Mouse (Mus musculus) forebrain, embryonic 14.5 days (tissue): ENCODE measurements around the gene Tmem51. TPM values are rescaled to one million over a fixed set of nuclear protein-coding genes. Genes with fewer than 3 reads are reported as not detected.

Experiments
- ATAC-seq: fragments of 200-750 bp; cut with Nextera tagmentation; 2 replicates; pipeline ENCODE4 v1.8.0; 2017; ENCODE audit warnings: mild to moderate bottlenecking, moderate library complexity
- DNase-seq: peaks from one replicate; pipeline ENCODE4 v3.0.0-alpha.2; 2015; ENCODE audit warnings: low spot score
- H3K27ac ChIP-seq: fragments of 300-500 bp; sonication (generic); 2 replicates; pipeline ENCODE4 v1.5.1; 2014; ENCODE audit warnings: low read depth, mild to moderate bottlenecking, control low read depth, low read length, moderate library complexity
- H3K27me3 ChIP-seq: fragments of 300-500 bp; sonication (generic); replicated peaks from 2 replicates; pipeline ENCODE4 v1.6.1; 2014; ENCODE audit warnings: low read length, control low read depth, mixed read lengths; ENCODE audit not compliant: control insufficient read depth, insufficient read depth
- H3K36me3 ChIP-seq: fragments of 300-500 bp; sonication (generic); 2 replicates; pipeline ENCODE4 v1.6.1; 2014; ENCODE audit warnings: low read length, control low read depth; ENCODE audit not compliant: control insufficient read depth, insufficient read depth
- H3K4me1 ChIP-seq: fragments of 300-500 bp; sonication (generic); 2 replicates; pipeline ENCODE4 v1.6.1; 2014; ENCODE audit warnings: antibody characterized with exemption, low read length, control low read depth; ENCODE audit not compliant: control insufficient read depth, insufficient read depth
- H3K4me2 ChIP-seq: fragments of 300-500 bp; sonication (generic); 2 replicates; pipeline ENCODE4 v1.6.1; 2014; ENCODE audit warnings: mild to moderate bottlenecking, control low read depth, low read length
- H3K4me3 ChIP-seq: fragments of 300-500 bp; sonication (generic); 2 replicates; pipeline ENCODE4 v1.5.1; 2014; ENCODE audit warnings: low read depth, low read length, control low read depth
- H3K9ac ChIP-seq: fragments of 300-500 bp; sonication (generic); 2 replicates; pipeline ENCODE4 v1.6.1; 2014; ENCODE audit warnings: mild to moderate bottlenecking, low read length, control low read depth, moderate library complexity
- H3K9me3 ChIP-seq: fragments of 300-500 bp; sonication (generic); replicated peaks from 2 replicates; pipeline ENCODE4 v1.6.1; 2016; ENCODE audit warnings: low read length, control low read depth, mixed read lengths; ENCODE audit not compliant: control insufficient read depth
- WGBS: fragments of 180-500 bp; shearing (Covaris S2); extraction: QIAGEN DNeasy Blood & Tissue Kit; methylation state at CpG from one replicate; pipeline ENCODE4 v1.1.7; 2014; 5-methylcytosine and 5-hydroxymethylcytosine counted together
- polyA plus RNA-seq: library from polyadenylated mRNA; unstranded; fragments of >200 nt; fragmentation: Nextera tagmentation; extraction: Ambion mirVana; gene quantifications from 2 replicates; pipeline ENCODE4 v1.2.1, GENCODE M21; 2014

Gene Tmem51
- polyA plus RNA-seq, 1 experiment from 2014 or later, result 6.5 TPM

DNA sequence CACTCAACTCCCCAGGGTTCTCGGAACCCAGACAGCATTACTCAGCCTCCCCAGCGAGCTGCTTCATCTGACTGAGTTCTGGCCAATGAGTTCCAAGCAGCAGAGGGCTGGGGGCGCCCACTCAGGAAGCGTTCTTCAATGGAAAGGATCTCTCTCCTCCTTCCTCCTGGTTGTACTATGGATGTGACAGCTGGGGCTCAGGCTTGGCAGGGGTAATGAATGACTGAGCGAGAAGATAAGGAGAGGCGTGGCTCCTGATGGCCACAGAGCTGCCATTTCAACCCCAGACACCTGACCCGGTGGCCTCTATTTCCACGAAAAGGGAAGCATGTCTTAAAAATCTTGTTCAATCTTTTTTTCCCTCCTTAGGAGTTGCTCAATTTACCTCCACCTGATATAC is 35.7 kb downstream of the Tmem51 start:
- Histone ChIP-seq H3K9ac (no peak overlapping the region), H3K4me2 (no peak overlapping the region), H3K4me3 (no peak overlapping the region), H3K9me3 (no peaks in the 10 kb centered on the region), H3K27ac (no peak overlapping the region), H3K27me3 (no peaks in the 10 kb centered on the region), H3K36me3 (no peaks in the 10 kb centered on the region), H3K4me1 (no peaks in the 10 kb centered on the region)
- DNase-seq (no peak), ATAC-seq (no peak)
- 77% methylated on average over 8 of the region's 8 CpGs for WGBS

DNA sequence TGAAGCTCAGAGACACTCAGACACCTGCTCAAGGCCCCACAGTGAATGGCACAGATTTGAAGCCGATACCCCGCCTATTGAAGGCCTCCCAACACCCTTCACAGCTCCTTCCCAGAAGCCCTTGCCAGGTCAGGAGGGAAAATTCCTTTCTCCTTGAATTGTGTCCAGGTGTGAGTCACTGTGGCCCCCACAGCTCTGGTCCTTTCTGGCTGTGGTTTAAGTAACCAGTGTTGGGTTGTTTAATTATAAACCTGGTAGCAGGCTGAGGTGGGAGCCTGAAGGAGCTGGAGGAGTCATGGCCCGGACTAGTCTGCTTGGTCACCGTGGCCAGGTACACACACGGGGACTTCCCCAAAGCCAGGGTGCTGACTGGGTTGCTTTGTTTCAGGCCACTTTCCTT is 37.1 kb downstream of the Tmem51 start:
- Histone ChIP-seq H3K36me3 (no peaks in the 10 kb centered on the region), H3K27ac (no peak overlapping the region), H3K9me3 (no peaks in the 10 kb centered on the region), H3K27me3 (no peaks in the 10 kb centered on the region), H3K4me2 (no peak overlapping the region), H3K4me3 (no peak overlapping the region), H3K9ac (no peak overlapping the region), H3K4me1 (no peaks in the 10 kb centered on the region)
- DNase-seq (no peak), ATAC-seq (no peak)
- WGBS, result 88% methylated on average over 5 of the region's 5 CpGs

DNA sequence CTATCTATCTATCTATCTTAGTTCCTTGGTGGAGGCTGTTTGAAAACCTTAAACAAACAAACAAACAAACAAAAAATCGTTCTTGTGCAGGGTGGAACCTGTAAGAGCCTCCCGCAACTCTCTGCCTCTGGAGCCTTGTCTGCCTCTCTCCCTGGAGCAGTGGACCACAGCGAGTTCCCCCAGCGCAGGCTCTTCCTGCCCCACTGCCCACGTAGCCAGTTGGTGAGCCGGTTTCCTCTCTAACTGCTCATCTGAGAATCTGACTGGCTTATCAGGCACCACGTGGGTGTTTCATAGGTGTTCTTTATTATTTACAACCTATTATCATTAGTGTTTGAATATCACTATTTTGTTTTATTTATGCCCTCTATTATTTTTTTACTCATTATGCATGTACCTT is 37.6 kb downstream of the Tmem51 start:
- Histone ChIP-seq H3K9me3 (no peaks in the 10 kb centered on the region), H3K4me3 (no peak overlapping the region), H3K9ac (no peak overlapping the region), H3K27me3 (no peaks in the 10 kb centered on the region), H3K36me3 (no peaks in the 10 kb centered on the region), H3K4me2 (no peak overlapping the region), H3K4me1 (no peaks in the 10 kb centered on the region), H3K27ac (no peak overlapping the region)
- ATAC-seq (no peak), DNase-seq (no peak)
- 80% methylated on average over 7 of the region's 7 CpGs for WGBS

DNA sequence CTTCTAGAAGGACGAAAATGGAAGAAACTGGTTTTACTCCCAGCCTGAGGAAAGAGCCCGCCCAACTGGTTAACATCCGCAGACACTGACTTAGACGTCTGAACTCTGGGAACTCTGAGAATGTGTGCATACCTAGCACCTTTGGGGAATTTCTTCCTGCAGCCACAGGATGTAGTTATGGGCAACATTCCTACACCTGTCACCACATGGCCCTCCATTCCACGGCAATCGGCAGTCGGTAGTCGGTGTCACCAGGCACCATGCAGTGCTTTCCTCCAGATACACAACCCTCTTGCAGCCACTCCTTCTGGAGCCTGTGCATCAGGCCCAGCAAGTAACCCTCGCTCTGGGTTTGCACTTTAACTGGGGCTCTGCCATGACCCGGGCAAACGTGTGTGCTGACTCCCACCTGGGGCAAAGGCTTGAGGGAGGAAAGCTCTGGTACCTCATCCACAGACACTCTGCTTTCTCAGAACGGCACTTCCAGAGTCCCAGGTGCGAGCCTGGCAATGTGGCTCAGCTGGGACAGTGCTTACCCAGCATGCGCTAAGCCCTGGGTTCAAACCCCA is 38.4 kb downstream of the Tmem51 start:
- Histone ChIP-seq H3K27me3 (no peaks in the 10 kb centered on the region), H3K9ac (no peak overlapping the region), H3K4me1 (no peaks in the 10 kb centered on the region), H3K27ac (no peak overlapping the region), H3K4me3 (no peak overlapping the region), H3K9me3 (no peaks in the 10 kb centered on the region), H3K4me2 (no peak overlapping the region), H3K36me3 (no peaks in the 10 kb centered on the region)
- ATAC-seq (no peak), DNase-seq (no peak)
- WGBS, result 91% methylated on average over 14 of the region's 14 CpGs

DNA sequence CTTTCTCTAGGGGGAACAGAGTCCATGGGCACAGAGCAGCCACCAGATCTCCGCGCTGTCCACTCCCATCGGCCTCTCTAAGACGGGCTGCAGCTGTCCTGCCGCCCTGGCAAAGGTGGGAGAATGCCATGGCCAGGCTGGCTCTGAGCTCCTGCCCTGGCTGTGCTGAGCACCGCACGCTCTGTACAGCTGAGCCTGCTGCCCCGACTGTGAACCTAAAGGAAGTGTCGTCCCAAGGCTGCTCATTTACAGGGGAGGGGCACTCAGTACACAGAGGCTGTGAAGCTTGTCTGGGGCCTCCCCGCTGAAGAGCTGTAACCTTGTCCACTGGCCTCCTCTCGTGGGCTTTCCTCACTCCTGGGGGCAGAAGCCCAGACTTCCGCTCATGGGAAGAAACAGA is 39.7 kb downstream of the Tmem51 start:
- Histone ChIP-seq H3K4me2 (no peak overlapping the region), H3K4me3 (no peak overlapping the region), H3K27ac (no peak overlapping the region), H3K9ac (no peak overlapping the region), H3K36me3 (no peaks in the 10 kb centered on the region), H3K9me3 (no peaks in the 10 kb centered on the region), H3K27me3 (no peaks in the 10 kb centered on the region), H3K4me1 (no peaks in the 10 kb centered on the region)
- DNase-seq (no peak), ATAC-seq (no peak)
- 77% methylated on average over 12 of the region's 12 CpGs for WGBS

DNA sequence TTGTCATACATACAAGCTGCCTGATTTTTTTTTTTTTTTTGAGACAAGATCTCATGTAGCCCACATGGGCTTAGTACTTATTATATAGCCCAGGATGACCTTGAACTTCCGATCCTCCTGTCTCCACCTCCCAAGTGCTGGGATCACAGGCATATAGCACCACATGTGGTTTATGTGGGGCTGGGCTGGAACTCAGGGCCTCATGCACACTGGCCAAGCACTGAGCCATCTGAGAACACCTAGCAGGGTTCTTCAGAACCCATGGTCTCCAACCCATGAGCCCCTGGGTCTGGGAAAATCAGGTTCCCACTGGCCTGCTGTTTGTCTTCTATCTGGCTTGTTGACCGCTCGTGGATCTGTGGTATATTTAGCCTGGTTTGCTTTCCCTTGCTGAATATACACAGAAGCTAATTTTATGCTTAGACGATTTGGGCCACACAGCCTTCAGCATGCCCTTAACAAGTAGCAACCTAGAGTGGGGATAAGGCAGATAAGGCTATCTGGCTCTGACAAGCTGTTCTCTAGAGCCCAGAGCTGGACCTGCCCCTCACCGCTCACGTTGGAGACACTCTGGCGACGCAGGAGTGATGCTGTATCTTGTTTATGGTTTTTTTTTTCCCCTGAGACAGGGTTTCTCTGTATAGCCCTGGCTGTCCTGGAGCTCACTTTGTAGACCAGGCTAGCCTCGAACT is 44.3 kb downstream of the Tmem51 start:
- H3K27me3 ChIP-seq, result no peaks in the 10 kb centered on the region
- no peak overlapping the region for H3K9ac ChIP-seq
- DNase-seq, result no peak
- WGBS, result 90% methylated on average over 9 of the region's 9 CpGs
- H3K27ac ChIP-seq, result no peak overlapping the region
- no peaks in the 10 kb centered on the region for H3K36me3 ChIP-seq
- H3K4me2 ChIP-seq, result no peak overlapping the region
- no peak for ATAC-seq
- H3K4me3 ChIP-seq, result no peak overlapping the region
- H3K9me3 ChIP-seq, result no peaks in the 10 kb centered on the region
- no peaks in the 10 kb centered on the region for H3K4me1 ChIP-seq

DNA sequence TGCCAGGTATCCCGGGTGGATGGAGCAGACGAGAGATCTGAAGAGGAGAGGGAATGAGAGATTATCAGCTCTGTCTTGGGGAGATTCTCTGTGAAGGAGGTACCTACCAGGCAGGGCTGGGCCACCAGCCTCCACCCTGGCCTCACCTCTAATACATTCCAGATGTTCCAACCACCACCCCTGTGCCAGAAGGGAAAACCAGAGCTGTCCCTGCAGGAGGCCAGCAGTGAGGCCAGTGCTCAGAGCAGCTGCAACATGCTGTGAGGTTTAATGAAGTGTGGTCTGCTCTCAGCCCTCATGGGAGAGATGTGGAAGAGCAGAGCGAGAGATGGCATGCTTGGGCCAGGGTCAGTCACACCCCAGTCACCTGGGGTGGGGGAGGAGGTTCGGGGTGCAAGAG is 46.2 kb downstream of the Tmem51 start:
- H3K27me3 ChIP-seq, result no peaks in the 10 kb centered on the region
- H3K9me3 ChIP-seq, result no peaks in the 10 kb centered on the region
- H3K36me3 ChIP-seq, result no peaks in the 10 kb centered on the region
- H3K9ac ChIP-seq, result no peak overlapping the region
- H3K27ac ChIP-seq, result no peak overlapping the region
- no peaks in the 10 kb centered on the region for H3K4me1 ChIP-seq
- H3K4me2 ChIP-seq, result no peak overlapping the region
- DNase-seq (no peak), ATAC-seq (no peak)
- WGBS, result 71% methylated on average over 4 of the region's 4 CpGs
- no peak overlapping the region for H3K4me3 ChIP-seq

DNA sequence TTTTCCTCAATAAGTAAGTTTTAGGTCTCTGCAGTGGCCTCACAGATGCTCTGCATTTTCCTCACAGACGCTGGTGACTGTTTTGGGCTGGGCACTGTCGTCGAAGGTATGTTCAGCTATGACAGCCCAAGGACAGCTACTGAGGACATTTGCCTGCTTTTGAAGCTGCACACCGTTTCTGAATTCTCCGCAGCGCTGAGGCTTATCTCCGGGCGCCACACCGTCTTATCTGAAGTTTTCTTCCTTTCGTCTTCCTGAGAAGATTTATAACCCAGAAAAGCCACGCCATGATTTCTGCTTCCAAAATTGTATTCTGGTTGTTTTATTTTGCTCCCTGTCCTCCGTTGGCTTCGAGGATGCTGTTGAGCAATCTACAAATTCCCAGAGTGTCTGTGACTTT is 55.6 kb downstream of the Tmem51 start:
- H3K27me3 ChIP-seq, result no peaks in the 10 kb centered on the region
- WGBS, result 90% methylated on average over 13 of the region's 13 CpGs

DNA sequence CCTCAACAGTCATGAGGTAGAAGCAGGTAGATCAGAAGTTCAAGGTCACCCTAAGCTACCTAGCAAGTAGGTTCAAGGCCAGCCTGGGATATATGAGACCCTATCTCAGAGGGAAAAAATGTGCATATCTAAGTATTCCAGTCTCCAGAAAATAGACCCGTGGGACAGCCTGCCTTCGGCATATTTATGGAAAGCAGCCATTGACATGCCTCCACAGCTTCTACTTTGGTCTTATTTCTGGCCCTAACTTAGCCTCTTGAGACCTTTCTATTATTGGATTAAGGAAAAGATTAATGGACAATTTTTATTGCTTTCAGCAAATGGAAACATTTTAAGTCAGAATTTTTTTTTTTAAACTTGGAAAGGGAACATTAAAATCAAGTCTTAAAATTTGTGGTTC is 57.1 kb downstream of the Tmem51 start:
- Histone ChIP-seq H3K4me1 (no peaks in the 10 kb centered on the region), H3K27ac (no peak overlapping the region), H3K36me3 (no peaks in the 10 kb centered on the region), H3K27me3 (no peaks in the 10 kb centered on the region), H3K9ac (no peak overlapping the region), H3K9me3 (no peaks in the 10 kb centered on the region), H3K4me3 (no peak overlapping the region), H3K4me2 (no peak overlapping the region)
- 91% methylated on average over 2 of the region's 2 CpGs for WGBS
- no peak for ATAC-seq
- DNase-seq, result no peak

More for the DNA sequence above, 55.6 kb downstream of the Tmem51 start:
- H3K36me3 ChIP-seq, result no peaks in the 10 kb centered on the region
- DNase-seq (no peak), ATAC-seq (no peak)
- H3K4me3 ChIP-seq, result no peak overlapping the region
- no peak overlapping the region for H3K27ac ChIP-seq
- H3K9ac ChIP-seq, result no peak overlapping the region
- no peaks in the 10 kb centered on the region for H3K4me1 ChIP-seq
- H3K9me3 ChIP-seq, result no peaks in the 10 kb centered on the region
- H3K4me2 ChIP-seq, result no peak overlapping the region
